Mouse (Mus musculus) olfactory bulb, adult 2 months (tissue): ENCODE measurements around the gene Mapk8ip1.

ENCODE experiments used
- CTCF ChIP-seq: fragments of 200-500 bp; IDR thresholded peaks from 2 replicates; pipeline ENCODE4 v1.5.1; 2012; ENCODE audit warnings: low read depth, mild to moderate bottlenecking, low read length, moderate library complexity; ENCODE audit not compliant: insufficient read depth
- POLR2A ChIP-seq: fragments of 200-500 bp; IDR thresholded peaks from 2 replicates; pipeline ENCODE4 v1.6.1; 2012; ENCODE audit warnings: mild to moderate bottlenecking, low read depth, low read length, moderate library complexity; ENCODE audit not compliant: insufficient read depth

DNA sequence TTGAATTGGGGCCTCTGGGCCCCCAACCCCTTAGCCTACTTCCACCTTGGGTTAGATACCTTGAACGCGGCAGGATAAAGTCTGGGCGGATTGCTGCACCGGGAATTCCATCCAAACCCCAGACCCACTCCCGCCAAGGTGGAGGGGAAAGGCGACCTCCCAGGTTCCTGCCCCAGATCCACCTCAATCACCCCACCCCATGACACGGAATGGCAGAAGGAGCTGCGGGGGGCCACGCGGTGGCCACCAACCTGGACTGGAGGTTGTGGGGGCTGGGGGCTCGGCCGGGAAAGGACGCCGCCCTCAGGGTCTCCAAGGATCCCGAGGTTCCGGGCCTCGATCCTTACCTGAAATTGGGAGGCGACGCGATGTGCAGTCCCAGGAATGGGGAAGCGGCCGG lies 381 bp downstream of the Mapk8ip1 start:
- TF ChIP-seq CTCF = no peak
- TF ChIP-seq POLR2A = no peak
